16 mouse cellular contexts compared by ENCODE assay signal in genomic region chr2:148650587-148651357, GRCm38 (mm10). TPM values are rescaled to one million over a fixed set of nuclear protein-coding genes. Genes with fewer than 3 reads are reported as not detected.
DNase-seq lines count a peak whose midpoint lies in the region; ATAC-seq and TF ChIP-seq lines count a peak whose summit lies in the region.
"Had no signal": no experiment of that assay in that cellular context is flagged by ENCODE, and none has a peak within 500 bp of the region (broad histone marks: within the 10 kb centered on the region; RNA-seq: fewer than 3 reads in every experiment).

No protein-coding gene starts in this region.

- H3K27ac ChIP-seq in layer of hippocampus, adult 2 months, result peak overlapping the region; percentile 40
- no peak overlapping the region for H3K27ac ChIP-seq in forebrain, embryonic 16.5 days (ENCODE audit: low read length)
- H3K27ac ChIP-seq in midbrain, embryonic 10.5 days (replicated peaks), result peak overlapping the region; percentile 57
- H3K27ac ChIP-seq in neural tube, embryonic 14.5 days (ENCODE audit: low read depth, low read length), result no peak overlapping the region
- H3K27ac ChIP-seq in heart, adult 2 months, result no peak overlapping the region
- H3K27ac ChIP-seq: limb, embryonic 13.5 days had no signal

- H3K9me3 ChIP-seq in forebrain, embryonic 16.5 days (ENCODE audit: control insufficient read depth, low read length), result no peaks in the 10 kb centered on the region
- H3K9me3 ChIP-seq in midbrain, embryonic 10.5 days (replicated peaks), result no peaks in the 10 kb centered on the region
- H3K9me3 ChIP-seq in neural tube, embryonic 14.5 days (ENCODE audit: control insufficient read depth, low read length), result no peaks in the 10 kb centered on the region
- H3K9me3 ChIP-seq: limb, embryonic 13.5 days had no signal

- no peak for TF ChIP-seq POLR2A in heart, adult 2 months (IDR thresholded peaks at IDR 0.05; ENCODE audit: insufficient read depth, low read depth, low read length)

- ATAC-seq in forebrain, embryonic 16.5 days, result peak; percentile 72
- ATAC-seq in neural tube, embryonic 14.5 days (ENCODE audit: low read depth), result peak; percentile 72

- 3% methylated on average over 3 of the region's 3 CpGs for WGBS in forebrain, embryonic 16.5 days
- 16% methylated on average over 3 of the region's 3 CpGs for WGBS in midbrain, embryonic 10.5 days
- 15% methylated on average over 3 of the region's 3 CpGs for WGBS in neural tube, embryonic 14.5 days
- 46% methylated on average over 3 of the region's 3 CpGs for WGBS in heart, adult 2 months

- no peaks in the 10 kb centered on the region for H3K27me3 ChIP-seq in forebrain, embryonic 16.5 days (replicated peaks; ENCODE audit: control insufficient read depth, insufficient read depth, low read length)
- H3K27me3 ChIP-seq in midbrain, embryonic 10.5 days (ENCODE audit: low read depth, poor library complexity, severe bottlenecking), result no peaks in the 10 kb centered on the region
- H3K27me3 ChIP-seq in neural tube, embryonic 14.5 days (ENCODE audit: control insufficient read depth, insufficient read depth, low read length), result no peaks in the 10 kb centered on the region
- no peaks in the 10 kb centered on the region for H3K27me3 ChIP-seq in heart, adult 2 months (ENCODE audit: control insufficient read depth, insufficient read depth, low read length)
- H3K27me3 ChIP-seq: limb, embryonic 13.5 days had no signal

- no peak overlapping the region for H3K9ac ChIP-seq in forebrain, embryonic 16.5 days (replicated peaks; ENCODE audit: low read depth, low read length)
- H3K9ac ChIP-seq in neural tube, embryonic 14.5 days (replicated peaks; ENCODE audit: low read depth, low read length), result no peak overlapping the region
- no peak overlapping the region for H3K9ac ChIP-seq in heart, adult 2 months (ENCODE audit: low read depth, low read length)
- H3K9ac ChIP-seq: limb, embryonic 13.5 days had no signal

- DNase-seq in layer of hippocampus, adult 2 months (ENCODE audit: low spot score in 2 of 2), result no peak
- no peak for DNase-seq in layer of hippocampus, adult 8-10 months (ENCODE audit: low spot score in 2 of 2)
- peak; percentile 20 for DNase-seq in midbrain, embryonic 10.5 days (ENCODE audit: low spot score)
- DNase-seq in adrenal gland, postnatal 25 days, result no peak
- no peak for DNase-seq in heart, adult 2 months
- DNase-seq in cerebellum, postnatal 25 days, result no peak
- DNase-seq: adrenal gland, postnatal 14 days; cerebellum, postnatal 36 days; heart, postnatal 14 days; kidney, adult 2 months; kidney, postnatal 36 days; lung, adult 18-20 months; right cerebral cortex, adult 18-20 months had no signal

- intact Hi-C loops in heart, adult 2 months (cut with DNase I), result loop anchor here (10.0 kb wide), 1 partner anchor 846 kb away; no protein-coding TSS in a partner anchor

- no peaks in the 10 kb centered on the region for H3K36me3 ChIP-seq in forebrain, embryonic 16.5 days (ENCODE audit: control insufficient read depth, insufficient read depth)
- H3K36me3 ChIP-seq in midbrain, embryonic 10.5 days, result no peaks in the 10 kb centered on the region
- no peaks in the 10 kb centered on the region for H3K36me3 ChIP-seq in neural tube, embryonic 14.5 days (ENCODE audit: control insufficient read depth, insufficient read depth, low read length)
- no peaks in the 10 kb centered on the region for H3K36me3 ChIP-seq in heart, adult 2 months (ENCODE audit: control insufficient read depth, insufficient read depth, low read length)
- H3K36me3 ChIP-seq: limb, embryonic 13.5 days had no signal

- no peaks in the 10 kb centered on the region for H3K79me2 ChIP-seq in heart, adult 2 months (replicated peaks; ENCODE audit: control insufficient read depth, insufficient read depth, low read length)

- no peak overlapping the region for H3K4me3 ChIP-seq in layer of hippocampus, adult 2 months
- no peak overlapping the region for H3K4me3 ChIP-seq in forebrain, embryonic 16.5 days (replicated peaks; ENCODE audit: low read length)
- no peak overlapping the region for H3K4me3 ChIP-seq in midbrain, embryonic 10.5 days
- no peak overlapping the region for H3K4me3 ChIP-seq in neural tube, embryonic 14.5 days (ENCODE audit: low read depth, low read length)
- no peak overlapping the region for H3K4me3 ChIP-seq in heart, adult 2 months
- H3K4me3 ChIP-seq: limb, embryonic 13.5 days had no signal

- TF ChIP-seq CTCF in layer of hippocampus, adult 2 months (conservative IDR thresholded peaks at IDR 0.05), result no peak
- TF ChIP-seq CTCF in heart, adult 2 months (IDR thresholded peaks at IDR 0.05), result no peak

- H3K4me2 ChIP-seq in forebrain, embryonic 16.5 days (ENCODE audit: low read length), result no peak overlapping the region
- no peak overlapping the region for H3K4me2 ChIP-seq in neural tube, embryonic 14.5 days (ENCODE audit: low read depth, low read length)
- H3K4me2 ChIP-seq: limb, embryonic 13.5 days had no signal

- H3K4me1 ChIP-seq in forebrain, embryonic 16.5 days (replicated peaks; ENCODE audit: control insufficient read depth, insufficient read depth, low read length), result 0 out of 2 replicates have a peak, but pooled peaks cover 4% of the 10 kb centered on the region
- peaks cover 17% of the 10 kb centered on the region for H3K4me1 ChIP-seq in midbrain, embryonic 10.5 days
- H3K4me1 ChIP-seq in neural tube, embryonic 14.5 days (ENCODE audit: control insufficient read depth, insufficient read depth, low read length), result peaks cover 6% of the 10 kb centered on the region
- H3K4me1 ChIP-seq in heart, adult 2 months (ENCODE audit: control insufficient read depth, insufficient read depth, low read length), result no peaks in the 10 kb centered on the region
- H3K4me1 ChIP-seq: limb, embryonic 13.5 days had no signal

- no peak for TF ChIP-seq EP300 in heart, adult 2 months (IDR thresholded peaks at IDR 0.05; ENCODE audit: insufficient read depth, low read depth, low read length)

RNA-seq across cellular contexts. Expression of gene Nxt1, which starts 21.6 kb away (rescaled TPM):
- 10 to 100 TPM; 12.0 to 14.3 TPM for total RNA-seq in layer of hippocampus, adult 2 months (2021)
- 10 to 100 TPM; 13.0 to 16.3 (median 14.9) TPM for total RNA-seq in layer of hippocampus, adult 8-10 months (2022)
- polyA plus RNA-seq in forebrain, embryonic 16.5 days (2015; fragmentation: Nextera tagmentation; extraction: Ambion mirVana), result 54.6 and 62.5 TPM in 2 replicates
- 131 and 152 TPM in 2 replicates for polyA plus RNA-seq in midbrain, embryonic 10.5 days (2016; fragmentation: Nextera tagmentation; extraction: Ambion mirVana)
- 41.1 and 43.3 TPM in 2 replicates for polyA plus RNA-seq in neural tube, embryonic 14.5 days (2014; fragmentation: Nextera tagmentation; extraction: Ambion mirVana)
- total RNA-seq in adrenal gland, postnatal 25 days (2021), result 22.6 and 25.7 TPM in 2 replicates
- total RNA-seq in heart, adult 2 months (2021), result 1 to 10 TPM; 6.4 to 8.7 TPM
- 9.0 and 13.1 TPM in 2 replicates for polyA plus RNA-seq in heart, adult 2 months (2012; rRNA removed)

RNA-seq across cellular contexts. Expression of gene Gzf1, which starts 30.1 kb away (rescaled TPM):
- 10 to 100 TPM; 29.1 to 33.3 TPM for total RNA-seq in layer of hippocampus, adult 2 months (2021)
- 10 to 100 TPM; 28.9 to 34.5 (median 32.9) TPM for total RNA-seq in layer of hippocampus, adult 8-10 months (2022)
- 23.0 and 24.3 TPM in 2 replicates for polyA plus RNA-seq in forebrain, embryonic 16.5 days (2015; fragmentation: Nextera tagmentation; extraction: Ambion mirVana)
- polyA plus RNA-seq in midbrain, embryonic 10.5 days (2016; fragmentation: Nextera tagmentation; extraction: Ambion mirVana), result 27.2 and 30.1 TPM in 2 replicates
- 16.7 and 17.1 TPM in 2 replicates for polyA plus RNA-seq in neural tube, embryonic 14.5 days (2014; fragmentation: Nextera tagmentation; extraction: Ambion mirVana)
- total RNA-seq in adrenal gland, postnatal 25 days (2021), result 28.8 and 36.0 TPM in 2 replicates
- 10 to 100 TPM; 22.0 to 24.0 TPM for total RNA-seq in heart, adult 2 months (2021)
- 8.0 and 12.5 TPM in 2 replicates for polyA plus RNA-seq in heart, adult 2 months (2012; rRNA removed)

Comparison
In these comparisons a context has a peak if more than half of its experiments do, and no peak if none do; other contexts are left out.
1. H3K27ac ChIP-seq: peak in layer of hippocampus, adult 2 months (single experiment) and midbrain, embryonic 10.5 days (single experiment); none in forebrain, embryonic 16.5 days (single experiment), neural tube, embryonic 14.5 days (single experiment) and heart, adult 2 months (single experiment).